Mouse (Mus musculus): ENCODE measurements around the gene Zscan10.
"Not testable (repeated sequence)": the region's sequence is repeated elsewhere in the genome, so short reads cannot be mapped to it uniquely, and the experiment has no call there.

Zscan10 gene

DNA sequence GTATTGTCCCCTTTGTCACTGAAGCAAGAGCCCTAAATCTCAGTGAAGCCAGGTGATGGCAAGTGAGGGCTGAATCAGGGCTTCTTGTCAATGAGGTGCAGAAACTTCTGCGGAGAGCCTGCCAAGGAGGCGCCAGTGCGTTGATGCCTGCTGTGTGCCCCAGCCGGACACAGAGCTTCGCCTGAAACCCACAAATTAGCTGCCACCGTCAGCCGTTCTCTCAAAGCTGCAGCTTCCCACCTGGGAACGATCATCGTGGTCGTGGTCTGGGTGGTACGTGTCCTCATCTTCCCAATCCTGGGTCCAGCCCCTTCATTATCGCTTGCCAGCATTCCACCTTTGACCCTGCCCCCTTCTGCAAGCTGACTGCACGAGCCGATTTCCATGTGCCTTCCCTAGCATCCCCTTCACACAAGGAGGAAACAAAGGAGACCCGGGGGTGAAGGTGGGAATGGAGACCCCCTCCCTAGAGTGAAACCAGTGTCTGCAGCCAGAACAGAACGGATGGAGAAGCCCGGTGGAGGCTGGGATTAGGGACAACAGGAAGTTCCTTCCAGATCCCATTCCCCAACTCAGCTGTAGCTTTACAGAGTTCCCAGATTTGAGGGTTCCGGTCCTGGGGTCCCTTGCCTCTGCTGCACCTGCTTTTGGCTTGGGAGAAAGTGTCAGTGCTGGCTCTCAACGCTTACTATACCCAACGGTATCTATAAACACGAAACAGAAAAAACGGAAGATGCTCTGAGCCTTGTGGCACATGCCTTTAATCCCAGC is 14.8 kb upstream of the Zscan10 start:
- in situ Hi-C loops (cut with MseI, MboI) = no loop called here

- in situ Hi-C loops (cut with MseI, MboI) = no loop called here
Observed at GRCm38 (mm10) chr17:23587253-23587652, 13.4 kb upstream of the Zscan10 start.

GRCm38 (mm10) chr17:23592208-23592925 is 8.3 kb upstream of the Zscan10 start:
- in situ Hi-C loops (cut with MseI, MboI) = no loop called here

DNA sequence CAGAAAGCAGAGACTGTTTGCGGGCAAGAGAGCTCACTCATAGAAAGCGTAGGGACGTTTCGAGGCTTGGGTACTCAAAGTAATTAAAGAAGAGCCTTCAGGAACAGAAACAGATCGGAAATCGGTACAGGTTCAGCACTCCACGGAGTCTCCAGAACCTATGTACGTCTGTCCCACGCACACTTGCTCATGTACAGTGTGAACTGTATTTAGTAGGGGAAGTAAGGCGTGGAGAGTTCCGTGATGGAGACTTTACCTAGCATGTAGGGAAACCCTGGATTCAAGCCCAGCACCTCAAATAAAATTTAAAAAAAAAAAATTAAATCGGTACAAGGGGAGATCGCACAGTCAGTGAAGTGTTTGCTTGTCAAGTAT is 7.7 kb upstream of the Zscan10 start:
- in situ Hi-C loops (cut with MseI, MboI) = no loop called here

DNA sequence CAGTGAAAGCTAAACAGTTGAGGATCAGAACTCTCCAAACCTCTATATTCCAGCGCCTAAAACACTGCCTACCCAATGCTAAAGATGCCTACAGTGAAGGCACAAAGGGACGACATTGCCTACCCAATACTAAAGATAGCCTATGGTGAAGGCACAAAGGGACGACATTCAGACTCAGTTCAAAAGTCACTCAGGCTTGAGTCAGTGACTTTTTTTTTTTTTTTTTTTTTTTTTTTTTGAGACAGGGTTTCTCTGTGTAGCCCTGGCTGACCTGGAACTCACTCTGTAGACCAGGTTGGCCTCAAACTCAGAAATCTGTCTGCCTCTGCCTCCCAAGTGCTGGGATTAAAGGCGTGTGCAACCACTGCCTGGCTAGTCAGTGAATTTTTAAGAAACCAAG is 5.5 kb upstream of the Zscan10 start:
- in situ Hi-C loops (cut with MseI, MboI) = not testable (repeated sequence)

DNA sequence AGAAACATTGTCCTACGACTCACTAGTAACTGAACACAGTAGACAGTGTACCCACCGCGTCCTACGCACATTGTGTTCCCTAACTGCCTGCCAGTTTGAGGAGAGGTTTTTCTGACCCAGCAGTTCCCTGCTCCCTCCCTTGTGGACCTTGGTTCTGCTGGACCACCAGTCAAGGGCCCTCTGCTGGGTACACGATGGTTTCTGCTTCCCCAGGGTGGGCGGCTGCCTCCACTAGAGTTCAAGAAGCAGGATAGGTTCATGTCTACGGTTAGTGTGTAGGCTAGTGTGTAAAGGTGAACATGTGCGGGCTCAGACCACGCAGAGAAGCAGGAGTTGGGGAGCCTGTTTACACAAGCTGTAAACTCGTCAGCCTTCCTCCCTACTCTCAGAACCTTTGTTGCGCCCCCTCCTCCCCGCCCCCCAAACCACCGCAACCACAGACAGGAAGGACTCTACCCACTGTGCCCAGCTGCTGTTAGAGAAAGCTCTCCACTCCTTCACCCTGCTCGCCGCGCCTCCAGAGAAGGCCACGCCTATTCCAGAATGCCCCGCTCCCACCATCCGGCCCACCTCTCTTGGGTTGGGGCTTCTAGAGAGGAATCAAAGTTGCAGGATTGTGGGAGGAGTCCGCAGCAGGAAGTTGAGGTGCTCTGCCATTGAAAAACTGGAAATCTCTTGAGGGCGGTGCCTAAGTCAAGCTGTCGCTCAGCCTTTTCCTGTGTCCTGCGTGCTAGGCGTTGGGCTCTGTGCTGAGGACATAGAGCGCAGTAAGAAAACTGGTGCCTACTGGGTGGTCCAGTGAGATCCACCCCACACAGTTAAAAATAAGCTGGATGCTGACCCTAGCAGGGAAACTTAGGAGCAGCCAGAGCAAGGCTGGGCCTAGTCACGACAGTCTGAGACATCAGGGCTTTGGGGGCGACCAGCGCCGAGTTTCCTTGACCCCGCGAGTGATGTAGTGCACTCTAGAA is 1.8 kb upstream of the Zscan10 start, which contains the start of gene Zfp13:
Zfp13 (minus strand) TSS at position 906 of the 971 bp plus-strand sequence.
- in situ Hi-C loops (cut with MseI, MboI) = no loop called here

DNA sequence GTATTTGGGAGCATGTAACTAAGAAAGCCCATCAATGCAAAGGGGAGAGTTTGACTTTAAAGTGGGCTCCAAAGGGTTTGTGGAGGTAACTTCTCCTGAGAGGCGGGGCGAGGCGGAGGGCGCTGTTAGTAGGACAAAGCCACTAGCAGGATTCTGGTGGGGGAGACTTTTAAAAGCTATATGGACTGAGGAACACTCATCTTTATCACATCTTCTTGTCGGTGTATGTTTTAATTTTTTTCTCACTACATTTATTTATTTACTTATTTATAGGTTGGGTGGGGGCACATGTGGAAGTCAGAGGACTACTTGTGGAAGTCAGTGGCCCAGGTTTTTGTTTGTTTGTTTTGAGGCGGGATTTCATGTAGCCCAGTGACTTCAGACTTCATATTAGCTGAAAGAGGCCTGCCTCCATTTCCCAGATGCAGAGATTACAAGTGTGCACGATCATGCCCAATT is 1.0 kb upstream of the Zscan10 start:
- in situ Hi-C loops (cut with MseI, MboI) = no loop called here

DNA sequence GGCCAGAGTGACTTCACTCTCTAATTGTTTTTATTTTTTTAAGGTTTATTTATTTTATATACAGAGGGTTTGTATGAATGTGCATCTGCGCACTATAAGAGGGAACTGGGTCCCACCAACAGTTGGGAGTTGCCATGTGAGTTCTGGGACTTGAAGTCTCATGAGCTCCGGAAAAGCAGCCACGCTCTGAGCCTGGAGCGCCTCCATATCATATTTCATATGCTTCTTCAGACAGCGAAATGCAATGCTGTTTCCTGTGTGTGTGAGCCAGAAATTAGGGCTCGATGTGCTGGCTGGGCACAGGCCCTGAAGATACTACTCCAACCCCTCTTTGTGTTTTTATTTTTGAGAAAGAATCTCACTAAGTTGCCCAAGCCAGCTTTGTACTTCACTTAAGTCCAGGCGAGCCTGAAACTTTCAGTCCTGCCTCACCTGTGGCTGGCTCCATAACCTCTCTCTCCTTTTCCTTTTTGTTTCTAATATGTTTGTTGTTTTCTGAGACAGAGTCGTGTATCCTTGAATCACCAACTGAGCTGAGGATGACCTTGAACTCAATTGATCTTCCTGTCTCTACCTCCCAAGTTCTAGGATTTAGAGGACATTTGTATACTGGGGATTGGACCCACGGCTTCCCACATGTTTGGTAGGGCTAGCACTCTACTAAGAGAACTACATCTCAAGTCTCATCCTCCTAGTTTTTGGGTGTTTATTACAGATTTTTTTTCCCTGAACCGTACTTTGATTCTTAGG is 1.4 kb downstream of the Zscan10 start:
- in situ Hi-C loops (cut with MseI, MboI) = no loop called here

GRCm38 (mm10) chr17:23603077-23603476 is 2.4 kb downstream of the Zscan10 start:
- in situ Hi-C loops (cut with MseI, MboI) = no loop called here

GRCm38 (mm10) chr17:23603542-23603941 is 2.9 kb downstream of the Zscan10 start:
- in situ Hi-C loops (cut with MseI, MboI) = no loop called here

DNA sequence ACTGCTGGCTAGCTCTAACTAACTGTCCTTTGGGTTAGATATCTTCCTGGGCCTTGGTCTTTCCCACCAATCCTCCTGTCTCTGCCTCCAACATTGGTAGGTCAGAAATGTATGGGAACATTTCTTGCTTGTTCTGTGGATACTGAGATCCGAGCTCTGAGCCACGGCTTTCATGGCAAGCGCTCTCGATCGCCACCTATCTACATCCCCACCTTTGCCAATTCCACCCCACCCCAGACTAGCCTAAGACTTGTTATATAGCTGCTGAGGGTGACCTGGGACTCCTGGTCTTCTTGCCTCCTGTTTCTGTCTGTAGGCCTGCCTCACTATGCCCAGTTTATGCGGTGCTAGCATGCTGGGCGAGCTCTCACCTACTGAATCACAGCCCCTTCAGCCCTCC is 3.7 kb downstream of the Zscan10 start:
- in situ Hi-C loops (cut with MseI, MboI) = no loop called here

DNA sequence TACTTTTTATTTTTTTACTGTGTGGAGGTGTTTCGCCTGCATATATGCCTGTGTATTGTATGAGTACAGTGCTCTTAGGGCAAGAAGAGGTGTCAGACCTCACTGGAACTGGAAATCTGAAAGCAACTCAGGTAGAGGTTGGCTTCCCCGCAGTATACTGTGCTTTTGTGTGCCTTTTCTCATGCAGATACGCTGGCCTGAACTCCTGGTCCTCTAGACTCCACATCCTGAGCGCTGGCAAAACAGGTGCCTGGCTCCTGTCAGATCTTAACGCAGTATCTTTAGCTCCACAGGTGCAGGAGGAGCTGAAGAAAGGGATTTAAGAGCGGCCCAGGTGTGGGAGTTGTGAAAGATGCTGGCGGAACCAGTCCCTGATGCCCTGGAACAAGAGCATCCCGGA is 4.6 kb downstream of the Zscan10 start:
- in situ Hi-C loops (cut with MseI, MboI) = loop anchor here in 1 of 2 experiments (5.0 kb wide), 1 partner anchor 33 kb away; no protein-coding TSS in a partner anchor

- in situ Hi-C loops (cut with MseI, MboI) = loop anchor here (5.0 kb wide), 1 partner anchor 37 kb away; no protein-coding TSS in a partner anchor
Observed at GRCm38 (mm10) chr17:23609612-23610011, 9.0 kb downstream of the Zscan10 start.

GRCm38 (mm10) chr17:23610361-23610800 is 9.7 kb downstream of the Zscan10 start:
- in situ Hi-C loops (cut with MseI, MboI) = loop anchor here in 1 of 2 experiments (5.0 kb wide), 1 partner anchor 38 kb away; no protein-coding TSS in a partner anchor

DNA sequence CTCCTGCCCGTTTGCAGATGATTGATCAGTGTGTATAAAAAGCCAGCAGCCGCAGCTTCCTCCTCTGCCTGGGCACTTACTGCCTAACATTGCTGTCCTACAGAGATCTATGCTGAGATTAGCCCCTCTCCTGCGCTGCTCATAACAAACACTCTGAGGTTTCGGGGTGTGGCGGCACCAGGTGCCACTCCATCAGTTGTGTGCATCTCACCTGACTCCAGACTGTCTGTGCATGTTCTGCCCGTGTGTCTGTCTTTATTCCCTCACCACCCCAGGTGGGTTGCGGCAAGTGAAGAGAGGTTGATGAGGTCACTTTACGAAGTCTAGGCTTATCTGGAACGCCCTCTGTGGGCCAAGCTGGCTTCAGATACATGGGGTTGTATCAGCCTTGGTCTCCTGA is 16.4 kb downstream of the Zscan10 start:
- in situ Hi-C loops (cut with MseI, MboI) = no loop called here

DNA sequence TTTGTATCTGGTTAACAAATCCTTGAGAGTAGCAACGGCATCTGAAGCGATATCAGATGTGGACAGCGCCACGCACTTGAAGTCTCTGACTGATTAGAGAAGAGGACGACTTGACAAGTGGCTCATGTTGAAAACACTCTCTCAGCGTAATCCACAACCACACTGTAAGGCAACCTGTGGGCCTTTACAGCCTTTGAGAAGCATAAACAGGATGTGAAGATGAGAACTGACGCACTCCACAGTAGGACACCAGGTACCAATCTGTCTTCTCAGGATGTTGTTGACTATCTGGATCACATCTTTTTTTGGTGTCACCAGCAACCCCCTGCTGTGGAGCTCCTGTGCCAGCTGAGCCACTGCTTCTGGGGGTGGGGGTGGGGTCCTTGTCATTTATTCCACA is 19.7 kb downstream of the Zscan10 start:
- in situ Hi-C loops (cut with MseI, MboI) = no loop called here

GRCm38 (mm10) chr17:23627813-23628212 is 27.2 kb downstream of the Zscan10 start:
- in situ Hi-C loops (cut with MseI, MboI) = no loop called here

DNA sequence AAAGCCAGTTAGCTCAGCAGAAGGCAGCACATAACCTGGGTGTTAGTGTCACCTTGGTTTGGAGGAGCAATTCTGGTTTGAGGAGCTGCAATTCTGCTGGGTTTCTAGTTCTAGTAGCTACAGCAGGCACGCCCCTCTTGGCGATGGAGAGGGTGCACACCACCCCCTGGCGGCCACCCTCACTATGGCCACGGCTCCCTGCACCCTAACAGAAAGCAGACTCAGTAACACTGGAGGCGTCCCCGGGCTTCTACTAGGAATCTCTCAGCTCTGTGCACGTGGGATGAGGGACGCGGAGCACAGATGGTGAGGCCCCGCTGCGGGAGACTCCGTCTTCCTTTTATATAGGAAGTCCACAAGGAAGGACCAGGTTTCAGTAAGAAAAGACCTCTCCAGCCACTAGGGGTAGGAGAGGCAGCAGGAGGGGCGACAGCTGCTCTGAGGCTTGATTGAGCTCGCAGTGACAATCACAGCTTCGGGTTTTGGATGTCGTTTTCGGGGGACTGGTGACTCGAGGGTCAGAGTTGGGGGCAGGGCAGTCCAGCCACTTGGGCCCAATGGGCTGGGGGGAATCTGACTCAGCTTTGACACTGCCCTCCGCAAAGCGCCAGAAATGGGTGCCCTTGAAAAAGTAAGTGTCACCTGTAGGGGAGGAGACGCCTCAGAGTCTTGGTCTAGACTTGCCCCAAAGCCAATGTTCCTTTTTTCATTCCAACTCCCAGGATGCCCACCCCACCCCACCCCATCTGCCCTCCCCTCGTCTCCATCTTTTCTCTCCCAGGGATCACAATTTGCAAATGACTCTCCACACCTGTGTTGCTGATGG is 29.8 kb downstream of the Zscan10 start:
- in situ Hi-C loops (cut with MseI, MboI) = no loop called here

DNA sequence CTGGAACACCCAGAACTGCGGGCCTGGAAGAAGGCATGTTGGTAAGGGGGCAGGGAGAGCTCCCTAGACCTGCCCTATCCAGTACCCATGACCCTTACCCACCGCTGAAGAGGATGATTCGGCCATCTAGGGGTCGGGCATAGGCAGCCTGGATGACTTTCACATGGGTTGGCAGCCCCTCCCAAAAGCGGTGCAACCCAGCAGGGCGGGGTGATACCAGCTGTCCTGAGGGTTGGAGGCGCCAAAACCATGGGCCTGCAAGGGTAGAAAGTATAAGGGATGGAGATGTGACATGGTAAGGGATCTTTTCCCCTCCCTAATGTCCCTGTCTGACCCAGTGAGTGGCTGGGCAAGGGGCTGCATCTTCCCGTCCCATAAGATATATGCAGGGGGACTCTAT is 30.6 kb downstream of the Zscan10 start:
- in situ Hi-C loops (cut with MseI, MboI) = no loop called here

Measured in mouse trophoblast stem cell (cell line).